Mouse (Mus musculus): ENCODE measurements around the gene Dpy19l1.

The Dpy19l1 gene

DNA sequence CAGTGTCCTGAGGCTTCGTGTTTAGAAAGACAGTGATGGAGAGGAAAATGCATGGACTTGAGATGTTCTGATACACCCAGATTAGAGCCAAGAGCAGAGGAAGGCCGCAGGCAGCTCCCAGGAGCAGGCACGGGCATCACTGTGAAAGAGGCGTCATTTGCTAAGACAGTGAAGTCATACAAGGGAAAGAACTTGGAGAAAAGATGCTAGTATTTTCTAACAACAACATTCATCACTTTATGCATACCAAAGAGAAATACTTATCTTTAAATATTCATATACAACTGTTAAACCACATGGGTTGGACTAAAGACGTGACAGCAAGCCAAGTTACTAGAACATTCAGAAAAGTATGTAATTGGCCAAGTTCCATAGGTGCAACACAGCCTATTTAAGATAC is 35.8 kb downstream of the Dpy19l1 start:
- DNase-seq = no peak

DNA sequence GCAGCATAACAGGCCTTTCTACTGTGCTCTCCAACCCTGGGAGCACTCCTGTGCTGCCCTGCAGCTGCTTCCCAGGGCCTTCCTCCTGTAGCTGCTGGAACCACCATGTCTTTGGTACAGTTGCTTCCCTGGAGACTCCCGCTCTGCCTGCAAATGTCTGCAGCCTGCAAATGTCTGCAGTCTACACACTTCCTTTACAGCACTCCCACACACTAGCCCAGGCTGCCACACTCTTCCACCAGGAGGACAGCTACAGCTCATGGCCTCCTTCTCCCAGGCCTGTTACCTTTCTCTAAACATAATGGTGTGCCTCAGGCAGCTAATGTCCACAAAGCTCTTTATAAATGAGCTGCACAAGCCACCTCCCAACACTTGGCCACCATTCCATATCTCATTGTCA is 36.3 kb downstream of the Dpy19l1 start:
- DNase-seq = no peak

DNA sequence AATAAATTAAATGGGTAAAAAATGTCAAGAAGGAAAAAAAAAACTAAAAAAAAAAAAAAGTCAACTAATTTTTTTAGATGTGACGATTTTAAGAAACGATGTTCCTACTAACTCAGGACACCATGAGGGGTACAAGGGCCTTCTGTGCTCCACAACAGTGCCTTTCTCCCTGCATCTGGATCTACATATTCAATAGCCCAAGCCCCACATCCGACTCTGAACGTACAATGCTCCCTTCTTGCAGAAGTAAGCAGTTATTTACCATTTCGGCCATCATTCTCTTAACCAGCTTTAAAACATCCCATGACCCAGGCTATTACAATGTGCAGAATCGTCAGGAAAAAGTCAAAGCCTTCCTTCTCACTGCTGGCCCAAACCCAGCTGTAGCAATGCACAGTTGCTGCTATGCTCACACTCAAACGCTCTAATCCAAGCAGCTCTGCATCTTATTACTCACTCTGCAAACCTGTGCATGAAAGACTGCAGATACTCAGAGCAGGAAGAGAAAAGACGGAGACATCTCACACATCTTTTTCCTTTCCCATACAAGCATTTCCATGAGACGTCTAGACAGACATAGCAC is 41.5 kb downstream of the Dpy19l1 start:
- DNase-seq = no peak

DNA sequence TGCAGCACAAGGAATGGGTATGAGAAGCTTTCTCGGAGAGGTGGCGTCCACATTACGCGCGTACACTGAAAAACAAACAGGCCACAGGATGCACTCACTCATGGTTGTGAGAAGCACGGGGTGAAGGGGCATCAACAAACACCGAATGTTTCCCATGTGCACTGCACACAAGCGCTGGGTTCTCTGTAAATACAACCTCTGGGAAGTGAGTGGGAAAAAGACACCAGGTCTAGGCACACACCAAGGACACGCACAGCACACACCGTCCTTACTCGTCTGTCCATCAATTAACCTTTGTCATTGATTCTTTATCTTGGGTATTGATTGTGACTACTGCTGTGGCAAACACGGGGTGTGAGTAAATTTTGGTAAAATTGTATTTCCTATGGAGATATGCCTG is 49.1 kb downstream of the Dpy19l1 start:
- no peak for DNase-seq

DNA sequence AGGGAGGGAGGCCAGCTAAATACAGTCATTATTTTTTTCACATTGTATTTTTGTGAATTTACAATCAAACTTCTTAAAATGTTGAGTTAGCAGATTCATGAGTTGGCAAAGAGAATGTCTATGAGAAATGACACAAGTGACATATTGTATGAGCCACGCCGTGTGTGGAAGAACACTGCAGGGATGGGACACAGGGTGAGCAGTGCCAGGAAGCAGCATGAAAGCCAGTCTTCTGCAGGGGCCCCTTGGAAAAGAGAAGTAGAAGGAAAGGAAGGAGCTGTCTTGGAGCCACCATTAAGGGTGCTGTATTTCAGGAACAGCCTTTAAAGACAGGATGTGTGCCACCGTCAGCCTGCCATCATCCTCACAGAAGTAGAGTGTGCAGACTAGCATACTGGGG is 52.0 kb downstream of the Dpy19l1 start:
- no peak for DNase-seq

DNA sequence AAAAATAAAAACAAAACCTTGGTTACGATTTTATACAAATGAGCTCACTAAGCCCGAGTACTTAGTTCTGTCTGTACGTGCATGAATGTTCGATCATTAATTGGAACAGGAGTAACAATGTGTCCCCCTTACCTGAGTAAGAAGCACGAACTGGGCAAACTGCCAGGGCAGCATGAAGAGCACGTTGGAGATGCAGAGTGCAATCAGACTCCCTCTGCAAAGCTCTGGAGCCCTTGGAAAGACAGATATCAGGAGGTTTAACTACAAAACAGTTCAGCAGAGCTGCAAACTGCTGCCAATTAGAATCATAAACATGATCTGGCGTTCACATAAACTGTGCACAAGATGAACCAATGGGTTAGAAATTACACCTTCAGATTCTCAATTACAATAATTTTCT is 52.4 kb downstream of the Dpy19l1 start:
- no peak for DNase-seq

DNA sequence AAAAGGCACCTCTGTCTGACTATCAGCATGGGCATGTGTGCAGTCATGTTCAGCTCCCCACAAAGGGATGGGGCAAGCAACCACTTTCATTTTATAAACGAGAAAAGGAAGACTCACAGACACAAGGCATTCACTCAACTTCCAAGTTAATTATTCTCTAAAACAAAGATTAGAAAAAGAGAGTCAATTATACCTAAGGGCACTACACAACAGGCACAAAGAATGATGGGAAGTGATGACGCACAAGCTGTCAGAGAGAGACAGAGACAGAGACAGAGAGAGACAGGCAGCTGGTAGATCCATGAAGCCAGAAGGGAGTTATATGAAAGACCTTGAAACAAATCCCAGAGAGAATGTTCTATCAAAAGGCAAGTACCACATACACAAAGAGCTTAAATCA is 68.0 kb downstream of the Dpy19l1 start:
- no peak for DNase-seq

DNA sequence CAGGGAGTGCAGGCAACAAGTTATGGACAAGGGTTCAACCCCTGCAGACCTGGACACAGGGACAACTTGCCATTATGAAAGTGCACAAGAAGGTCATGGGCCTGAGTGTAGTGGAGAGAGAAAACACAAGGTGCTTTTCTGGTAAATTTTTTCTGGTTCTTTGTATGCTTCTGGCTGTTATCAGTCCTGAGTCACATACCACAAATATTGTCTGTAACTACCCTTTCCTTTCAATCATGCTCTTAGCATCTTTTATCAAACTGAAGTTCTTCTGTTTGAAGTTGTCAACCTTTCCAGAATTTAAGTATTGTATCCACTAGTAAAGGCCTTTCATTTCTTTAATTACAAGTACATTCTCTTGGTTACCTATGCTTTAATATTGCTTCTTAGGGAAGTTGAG is 73.2 kb downstream of the Dpy19l1 start:
- DNase-seq = no peak

DNA sequence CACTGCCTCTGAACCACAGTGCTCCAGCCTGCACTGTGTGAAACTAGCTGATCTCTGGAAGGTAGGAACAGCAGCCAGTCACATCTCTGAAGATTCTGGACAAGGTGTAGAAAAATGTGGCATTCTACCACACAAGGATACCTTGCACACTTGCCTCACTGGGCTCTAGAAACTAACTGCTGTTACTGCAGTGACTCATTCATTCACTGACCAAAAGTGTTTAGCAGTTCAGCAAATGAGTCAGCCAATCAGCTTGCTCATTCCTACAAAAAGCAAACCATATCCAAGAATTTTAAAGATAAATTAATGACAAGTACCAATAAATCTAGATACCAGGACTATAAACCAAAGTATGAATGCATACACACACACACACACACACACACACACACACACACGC is 77.3 kb downstream of the Dpy19l1 start:
- no peak for DNase-seq

DNA sequence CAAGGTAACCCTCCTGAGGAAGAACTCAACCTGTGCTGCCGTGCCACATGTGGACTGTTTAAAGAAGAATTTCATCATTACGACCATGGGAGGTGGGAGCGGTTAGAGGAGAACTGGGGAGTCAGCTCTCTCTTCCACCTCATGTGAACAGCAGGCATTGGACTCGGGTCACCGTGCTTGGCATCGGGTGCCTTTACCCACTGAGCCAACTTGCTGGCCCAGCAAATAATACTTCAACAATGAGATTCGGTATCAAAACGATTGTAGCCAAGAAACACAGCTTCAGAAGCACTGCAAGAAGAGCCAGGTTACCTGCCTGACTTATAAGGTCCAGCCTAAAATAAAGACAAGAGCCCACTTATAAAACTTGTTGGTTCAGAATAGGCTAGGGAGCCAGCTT is 79.7 kb downstream of the Dpy19l1 start:
- DNase-seq = no peak

DNA sequence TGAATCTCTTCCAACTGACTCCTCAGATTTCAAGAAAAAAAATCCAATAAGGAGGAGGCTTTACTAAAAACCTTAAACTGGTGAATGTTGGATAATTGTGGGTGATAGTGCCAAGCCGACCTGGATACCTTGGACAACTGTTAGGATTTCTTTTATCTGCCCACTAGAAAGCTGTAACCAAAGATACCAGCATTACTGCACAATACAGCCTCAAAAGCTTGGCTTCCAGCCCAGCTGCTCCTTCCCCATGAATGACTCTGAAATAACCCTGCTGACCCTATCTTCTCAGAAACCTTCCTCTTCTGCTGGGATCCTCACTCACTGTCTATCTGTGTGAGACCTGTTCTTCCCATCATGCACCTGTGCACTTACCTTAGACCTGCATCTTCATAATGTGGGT is 81.1 kb downstream of the Dpy19l1 start:
- no peak for DNase-seq

DNA sequence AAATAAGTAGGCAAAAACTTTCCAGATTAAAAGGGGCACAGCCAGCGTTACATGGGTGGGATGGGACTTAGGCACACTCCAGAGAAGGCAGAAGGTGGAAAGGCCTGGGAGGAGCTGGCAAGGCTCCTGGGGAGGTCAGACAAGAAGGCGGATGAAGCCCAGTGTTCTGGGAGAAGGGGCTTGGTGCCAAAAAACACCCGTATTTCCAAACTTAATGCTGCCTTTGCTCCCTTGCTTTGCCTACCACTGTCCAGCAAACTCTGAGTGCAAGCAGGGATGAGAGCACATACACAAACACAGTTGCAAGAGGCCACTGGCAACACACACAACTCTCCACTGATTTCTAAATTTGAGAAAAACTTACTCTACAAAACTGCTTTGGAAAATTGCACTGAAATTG is 81.7 kb downstream of the Dpy19l1 start:
- DNase-seq = no peak

DNA sequence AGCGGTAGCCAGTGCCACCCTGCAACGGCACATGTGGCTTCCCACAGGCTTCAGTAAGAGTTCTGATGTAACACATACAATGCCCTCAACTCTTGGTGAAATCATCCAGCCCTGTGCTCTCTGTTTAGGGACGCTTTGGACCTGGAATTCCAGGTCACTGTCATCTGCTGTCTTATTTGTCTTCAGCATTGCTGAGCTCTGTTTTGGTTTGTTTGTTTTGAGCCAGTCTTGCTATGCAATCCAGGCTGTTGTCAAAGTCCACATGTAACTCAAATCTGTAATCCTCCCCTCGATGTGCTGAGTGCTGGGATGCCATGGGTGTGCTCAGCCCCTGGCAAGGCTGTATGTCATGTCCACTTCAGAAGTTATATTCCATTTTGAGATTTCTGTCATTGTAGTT is 82.8 kb downstream of the Dpy19l1 start:
- no peak for DNase-seq

DNA sequence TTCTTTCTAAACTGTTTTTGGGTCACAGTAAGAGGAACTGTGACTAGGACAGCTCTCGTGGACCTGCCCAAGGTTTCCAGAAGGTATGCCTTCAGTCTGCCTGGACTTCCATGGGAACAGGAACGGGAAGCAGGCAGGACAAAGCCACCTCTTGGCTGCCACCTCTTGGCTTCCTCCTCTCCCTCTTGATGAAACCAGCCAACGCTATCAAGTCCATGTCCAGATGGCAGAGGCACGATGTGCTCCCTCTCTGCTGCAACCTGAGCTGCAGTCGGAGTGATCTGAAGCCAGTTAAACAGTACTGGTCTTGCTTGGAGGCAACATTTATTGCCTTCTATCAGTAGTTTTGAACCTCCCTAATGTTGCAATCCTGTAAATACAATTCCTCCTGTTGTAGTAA is 84.7 kb downstream of the Dpy19l1 start:
- DNase-seq = no peak

DNA sequence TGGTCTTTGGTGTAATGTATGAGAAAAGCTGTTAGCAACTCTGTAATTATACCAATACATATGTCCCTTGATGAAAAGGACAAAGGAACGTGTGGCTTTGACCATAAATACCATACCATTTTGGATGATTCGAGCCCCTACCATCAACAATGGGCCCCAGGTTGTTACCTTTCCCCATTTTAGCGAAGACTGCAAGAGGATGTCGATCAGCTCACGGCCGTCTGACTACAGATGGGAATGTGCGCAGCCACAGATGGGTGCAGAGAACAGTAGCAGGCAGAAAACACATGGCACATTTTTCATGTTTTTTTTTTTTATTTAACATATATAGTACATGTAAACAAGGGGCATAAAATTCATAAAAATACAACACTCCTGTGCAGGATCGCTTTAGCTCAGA is 91.5 kb downstream of the Dpy19l1 start:
- no peak for DNase-seq

DNA sequence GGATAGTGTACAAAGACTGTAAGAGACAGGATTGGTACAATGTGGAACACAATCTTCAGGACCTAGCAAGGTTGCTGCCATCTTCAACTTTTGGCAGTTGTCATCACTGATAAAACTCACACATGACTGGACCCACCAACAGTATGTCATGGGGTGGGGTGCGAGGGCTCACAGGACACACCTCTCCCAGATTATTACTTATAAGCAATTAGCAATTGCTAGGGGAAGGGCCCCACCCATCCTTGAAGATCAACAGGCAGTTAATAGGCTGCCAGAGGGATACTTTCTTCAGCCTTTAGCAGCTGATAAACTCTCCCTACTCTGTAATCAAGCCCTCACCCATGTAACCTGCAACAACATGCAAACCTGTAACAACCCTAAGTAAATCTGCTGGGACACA is 92.5 kb downstream of the Dpy19l1 start:
- no peak for DNase-seq

DNA sequence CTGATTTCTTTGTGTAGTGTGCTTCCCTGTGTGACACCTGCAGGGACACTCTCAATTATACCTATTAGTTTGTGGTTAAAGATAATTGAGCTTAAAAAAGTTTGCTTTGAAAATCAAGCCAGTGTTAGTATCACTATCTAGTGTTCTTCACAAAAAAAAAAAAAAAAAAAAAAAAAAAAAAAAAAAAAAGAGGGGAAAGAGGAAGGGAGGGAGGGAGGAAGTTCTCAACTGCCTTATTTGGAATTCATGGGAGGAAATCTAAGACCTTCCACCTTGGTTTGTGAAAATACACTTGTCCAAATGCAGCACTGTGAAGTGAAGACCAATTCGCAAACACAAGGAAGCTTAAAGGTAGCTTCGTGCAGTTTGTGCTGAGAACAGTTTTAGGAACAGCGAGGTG is 94.9 kb downstream of the Dpy19l1 start:
- DNase-seq = no peak

DNA sequence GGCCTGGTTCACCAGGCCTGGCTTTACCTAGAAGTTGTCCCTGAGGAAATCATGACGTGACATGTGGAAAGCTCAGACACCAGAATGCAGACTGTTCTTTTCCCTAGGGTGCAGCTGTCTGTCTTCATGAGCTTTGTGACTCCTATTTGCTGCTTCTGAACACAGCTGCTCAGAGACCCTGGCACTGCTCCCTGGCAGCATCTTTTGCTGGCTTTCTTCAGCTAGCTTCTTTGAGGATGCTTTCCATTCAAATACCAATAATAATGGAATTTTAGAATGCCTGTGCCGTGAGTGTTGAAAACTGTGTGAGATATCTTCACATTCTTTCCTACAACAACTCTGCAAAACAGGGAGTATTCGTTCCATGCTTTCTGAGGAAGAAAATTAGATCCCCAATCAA is 108.8 kb downstream of the Dpy19l1 start:
- DNase-seq = no peak

DNA sequence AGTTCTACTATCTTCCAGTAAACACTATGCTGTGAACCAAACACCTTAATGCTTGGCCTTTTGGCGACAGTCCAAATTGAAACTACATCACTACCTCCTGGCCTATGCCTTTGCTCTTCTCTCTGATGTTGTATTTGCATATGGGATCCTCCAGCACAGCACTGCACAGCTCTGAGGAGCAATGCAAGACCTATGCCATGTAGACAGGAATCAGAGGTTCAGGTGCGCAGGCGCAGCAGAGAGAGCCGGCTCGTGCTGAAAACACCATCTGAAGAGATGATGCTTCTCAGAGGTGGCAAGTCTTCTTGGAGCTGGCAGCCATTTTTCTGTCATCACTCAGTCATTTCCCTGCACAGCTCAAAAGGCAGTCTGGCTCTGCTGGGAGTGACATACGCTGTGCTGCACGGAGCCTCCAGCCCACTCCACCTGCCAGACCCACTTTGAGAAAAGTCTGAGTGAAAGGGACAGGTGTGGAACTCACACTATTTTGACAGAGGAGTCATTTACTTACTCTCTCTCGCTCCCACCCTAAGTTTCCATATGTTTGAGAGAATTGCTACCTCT is 112.1 kb downstream of the Dpy19l1 start:
- DNase-seq = no peak

DNA sequence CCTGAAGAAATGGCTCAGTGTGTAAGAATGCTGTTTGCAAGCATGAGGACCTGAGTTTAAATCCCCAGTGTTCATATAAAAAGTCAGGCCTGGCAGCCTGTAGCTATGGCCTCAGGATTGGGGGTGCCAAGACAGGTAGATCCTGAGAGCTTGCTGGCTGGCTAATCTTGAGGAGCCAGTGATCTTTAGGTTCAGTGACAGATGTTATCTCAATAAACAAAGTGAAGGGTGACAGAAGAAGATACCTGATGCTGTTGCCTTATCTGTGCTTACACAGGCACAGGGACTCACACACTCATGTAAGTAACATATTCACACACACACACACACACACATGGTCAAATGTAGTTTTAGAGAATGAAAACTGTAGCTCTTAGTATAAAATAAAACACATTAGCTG is 115.7 kb downstream of the Dpy19l1 start:
- no peak for DNase-seq

DNA sequence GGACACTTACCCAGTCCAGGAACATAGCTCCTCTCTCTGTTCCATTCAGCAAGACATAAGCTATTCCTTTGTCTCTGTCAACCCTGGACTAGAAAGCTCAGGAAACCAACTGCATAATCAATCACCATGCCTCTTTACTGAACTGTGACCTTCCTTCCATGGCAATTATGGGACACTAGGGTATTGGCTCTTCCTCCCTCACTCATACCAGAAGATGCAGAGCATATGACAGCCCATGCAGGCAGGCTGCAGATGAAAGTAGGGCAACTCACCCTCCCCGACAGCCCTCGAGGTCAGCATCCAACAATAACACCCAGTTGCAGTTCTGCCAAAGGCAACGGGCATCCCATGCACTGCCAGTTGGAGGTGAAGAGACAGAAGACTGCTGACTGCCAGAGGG is 123.6 kb downstream of the Dpy19l1 start:
- no peak for DNase-seq

DNA sequence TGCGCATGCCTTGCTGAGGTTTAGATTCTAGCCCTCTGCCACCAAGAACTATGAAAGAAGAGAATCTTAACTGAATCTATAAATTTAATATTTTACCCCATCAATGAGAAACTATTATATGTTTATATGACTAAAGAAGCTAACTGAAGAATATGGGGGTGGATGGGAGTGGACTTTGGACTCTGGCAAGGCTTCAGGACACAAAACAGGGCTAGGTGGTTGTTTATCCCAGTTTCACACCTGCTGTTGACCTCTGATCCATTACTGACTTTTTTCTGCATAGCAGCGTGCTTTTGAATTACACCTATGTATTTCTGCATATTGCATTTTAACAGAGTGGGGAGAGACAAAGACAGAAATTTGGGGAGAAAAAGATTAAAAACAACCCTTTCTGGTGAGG is 124.1 kb downstream of the Dpy19l1 start:
- no peak for DNase-seq

Measured in thymus, postnatal 4 days (tissue).